Mouse (Mus musculus): ENCODE results near the gene Ndufs1. TPM values are rescaled to one million over a fixed set of nuclear protein-coding genes. Genes with fewer than 3 reads are reported as not detected.

The Ndufs1 gene
- polyA plus RNA-seq, 1 experiment from 2014 or later: 125 TPM

Small RNA genes within 50 kb of the gene (microRNA-seq; reads per million reads assigned to microRNA genes)
- gene Gm24557 (not detected), gene Gm27512 (not detected)

Other genes with a start within 250 kb of the Ndufs1 start
- gene Ino80d, start 62.2 kb downstream of the Ndufs1 start, polyA plus RNA-seq (2015; fragmentation: Nextera tagmentation; extraction: Ambion mirVana): 12.9 and 13.3 TPM in 2 replicates
- gene Eef1b2, start within 50 bp of the Ndufs1 start, polyA plus RNA-seq (2015; fragmentation: Nextera tagmentation; extraction: Ambion mirVana): 572 and 599 TPM in 2 replicates
- 0.10 and 0.15 TPM in 2 replicates for gene Gpr1, start 37.7 kb upstream of the Ndufs1 start, polyA plus RNA-seq (2015; fragmentation: Nextera tagmentation; extraction: Ambion mirVana)
- 7.2 and 8.4 TPM in 2 replicates for gene Zdbf2, start 96.4 kb upstream of the Ndufs1 start, polyA plus RNA-seq (2015; fragmentation: Nextera tagmentation; extraction: Ambion mirVana)